Mouse (Mus musculus) hindbrain, embryonic 14.5 days (tissue): Measurements from ENCODE around the gene Mpp2. TPM values are rescaled to one million over a fixed set of nuclear protein-coding genes. Genes with fewer than 3 reads are reported as not detected.

Experiments used
- ATAC-seq: fragments of 200-750 bp; cut with Nextera tagmentation; 2 replicates; pipeline ENCODE4 v1.8.0; 2017; ENCODE audit warnings: moderate number of reproducible peaks, mild to moderate bottlenecking, moderate TSS enrichment, moderate library complexity; ENCODE audit not compliant: low FRiP score
- DNase-seq: peaks from one replicate; pipeline ENCODE4 v3.0.0-alpha.2; 2015; ENCODE audit warnings: low spot score
- H3K27ac ChIP-seq: fragments of 300-500 bp; sonication (generic); 2 replicates; pipeline ENCODE4 v1.5.1; 2014; ENCODE audit warnings: mild to moderate bottlenecking, moderate library complexity
- H3K27me3 ChIP-seq: fragments of 300-500 bp; sonication (generic); 2 replicates; pipeline ENCODE4 v1.6.1; 2014; ENCODE audit warnings: mild to moderate bottlenecking, low read length, mixed read lengths; ENCODE audit not compliant: control insufficient read depth, insufficient read depth
- H3K36me3 ChIP-seq: fragments of 300-500 bp; sonication (generic); replicated peaks from 2 replicates; pipeline ENCODE4 v1.6.1; 2014; ENCODE audit not compliant: control insufficient read depth, insufficient read depth
- H3K4me1 ChIP-seq: fragments of 300-500 bp; sonication (generic); replicated peaks from 2 replicates; pipeline ENCODE4 v1.6.1; 2014; ENCODE audit warnings: antibody characterized with exemption, low read length, mixed read lengths; ENCODE audit not compliant: control insufficient read depth, insufficient read depth
- H3K4me2 ChIP-seq: fragments of 300-500 bp; sonication (generic); replicated peaks from 2 replicates; pipeline ENCODE4 v1.6.1; 2014; ENCODE audit warnings: mild to moderate bottlenecking, moderate library complexity
- H3K4me3 ChIP-seq: fragments of 300-500 bp; sonication (generic); replicated peaks from 2 replicates; pipeline ENCODE4 v1.5.1; 2014; ENCODE audit warnings: mild to moderate bottlenecking, low read length
- H3K9ac ChIP-seq: fragments of 300-500 bp; sonication (generic); 2 replicates; pipeline ENCODE4 v1.6.1; 2014
- H3K9me3 ChIP-seq: fragments of 300-500 bp; sonication (generic); 2 replicates; pipeline ENCODE4 v1.6.1; 2016; ENCODE audit warnings: low read length; ENCODE audit not compliant: control insufficient read depth
- WGBS: fragments of 180-500 bp; shearing (Covaris S2); extraction: QIAGEN DNeasy Blood & Tissue Kit; methylation state at CpG from one replicate; pipeline ENCODE4 v1.1.7; 2014; 5-methylcytosine and 5-hydroxymethylcytosine counted together
- polyA plus RNA-seq: library from polyadenylated mRNA; unstranded; fragments of >200 nt; fragmentation: Nextera tagmentation; extraction: Ambion mirVana; gene quantifications from 2 replicates; pipeline ENCODE4 v1.2.1, GENCODE M21; 2014

The Mpp2 gene
- polyA plus RNA-seq, 1 experiment from 2014 or later, result 24.6 TPM

GRCm38 (mm10) chr11:102035456-102035960 is 52.8 kb downstream of the Mpp2 start:
- Histone ChIP-seq H3K4me1 (no peaks in the 10 kb centered on the region), H3K36me3 (no peaks in the 10 kb centered on the region), H3K9ac (no peak overlapping the region), H3K27ac (no peak overlapping the region), H3K4me2 (no peak overlapping the region), H3K27me3 (no peaks in the 10 kb centered on the region), H3K4me3 (no peak overlapping the region), H3K9me3 (no peaks in the 10 kb centered on the region)
- no peak for ATAC-seq
- WGBS, result 68% methylated on average over 5 of the region's 5 CpGs
- no peak for DNase-seq

- DNase-seq (no peak), ATAC-seq (no peak)
- Histone ChIP-seq H3K4me1 (no peaks in the 10 kb centered on the region), H3K9ac (no peak overlapping the region), H3K36me3 (no peaks in the 10 kb centered on the region), H3K4me2 (no peak overlapping the region), H3K27me3 (no peaks in the 10 kb centered on the region), H3K9me3 (no peaks in the 10 kb centered on the region), H3K4me3 (no peak overlapping the region), H3K27ac (no peak overlapping the region)
- 56% methylated on average over 8 of the region's 8 CpGs for WGBS
These were observed 53.4 kb downstream of the Mpp2 start for GRCm38 (mm10) chr11:102034887-102035286.

- Histone ChIP-seq H3K36me3 (no peaks in the 10 kb centered on the region), H3K4me2 (no peak overlapping the region), H3K4me3 (no peak overlapping the region), H3K27ac (no peak overlapping the region), H3K9me3 (no peaks in the 10 kb centered on the region), H3K4me1 (peaks cover 3% of the 10 kb centered on the region), H3K27me3 (no peaks in the 10 kb centered on the region), H3K9ac (no peak overlapping the region)
- ATAC-seq (no peak), DNase-seq (no peak)
- 93% methylated on average over 12 of the region's 12 CpGs for WGBS
These were observed 55.2 kb downstream of the Mpp2 start for GRCm38 (mm10) chr11:102033055-102033591.

- no peaks in the 10 kb centered on the region for H3K27me3 ChIP-seq
- H3K4me1 ChIP-seq, result peaks cover 15% of the 10 kb centered on the region
- H3K4me3 ChIP-seq, result no peak overlapping the region
- H3K9me3 ChIP-seq, result no peaks in the 10 kb centered on the region
- no peak overlapping the region for H3K9ac ChIP-seq
- H3K27ac ChIP-seq, result no peak overlapping the region
- no peaks in the 10 kb centered on the region for H3K36me3 ChIP-seq
- DNase-seq, result no peak
- no peak for ATAC-seq
- WGBS, result 72% methylated on average over 7 of the region's 7 CpGs
- H3K4me2 ChIP-seq, result no peak overlapping the region
These were observed 57.2 kb downstream of the Mpp2 start for GRCm38 (mm10) chr11:102031149-102031548.

- H3K4me1 ChIP-seq, result peaks cover 27% of the 10 kb centered on the region
- no peak for ATAC-seq
- no peak for DNase-seq
- no peak overlapping the region for H3K4me2 ChIP-seq
- no peak overlapping the region for H3K9ac ChIP-seq
- no peak overlapping the region for H3K4me3 ChIP-seq
- H3K9me3 ChIP-seq, result no peaks in the 10 kb centered on the region
- H3K27me3 ChIP-seq, result no peaks in the 10 kb centered on the region
- no peaks in the 10 kb centered on the region for H3K36me3 ChIP-seq
- 24% methylated on average over 7 of the region's 7 CpGs for WGBS
- H3K27ac ChIP-seq, result no peak overlapping the region
These were observed 58.3 kb downstream of the Mpp2 start for GRCm38 (mm10) chr11:102029966-102030365.

GRCm38 (mm10) chr11:102029304-102029703 is 59.0 kb downstream of the Mpp2 start:
- no peak overlapping the region for H3K9ac ChIP-seq
- no peaks in the 10 kb centered on the region for H3K36me3 ChIP-seq
- 85% methylated on average over 4 of the region's 4 CpGs for WGBS
- peaks cover 32% of the 10 kb centered on the region for H3K4me1 ChIP-seq
- ATAC-seq, result no peak
- H3K9me3 ChIP-seq, result no peaks in the 10 kb centered on the region
- no peak overlapping the region for H3K4me3 ChIP-seq
- H3K27ac ChIP-seq, result no peak overlapping the region
- no peak overlapping the region for H3K4me2 ChIP-seq
- H3K27me3 ChIP-seq, result no peaks in the 10 kb centered on the region
- DNase-seq, result no peak

- Histone ChIP-seq H3K4me3 (peak within 1 kb of the TSS; percentile 79), H3K27me3 (no peaks in the 10 kb centered on the region), H3K9ac (peak within 1 kb of the TSS; percentile 85), H3K36me3 (peaks cover 1% of the 10 kb centered on the region), H3K9me3 (no peaks in the 10 kb centered on the region), H3K4me2 (peak within 1 kb of the TSS; percentile 75), H3K4me1 (peaks cover 32% of the 10 kb centered on the region), H3K27ac (peak within 1 kb of the TSS; percentile 85)
- ATAC-seq (no peak), DNase-seq (no peak)
- WGBS, result 64% methylated on average over 6 of the region's 6 CpGs
These were observed 60.1 kb downstream of the Mpp2 start, which contains the start of gene Mpp3 for GRCm38 (mm10) chr11:102028087-102028816. Gene Mpp3 (minus strand): TSS chr11:102028461.

GRCm38 (mm10) chr11:102027361-102028017 is 60.8 kb downstream of the Mpp2 start:
- ATAC-seq (0 out of 2 replicates have a peak, but pooled peaks have one; percentile 7), DNase-seq (peak; percentile 42)
- Histone ChIP-seq H3K9me3 (no peaks in the 10 kb centered on the region), H3K4me1 (peaks cover 32% of the 10 kb centered on the region), H3K4me3 (peak overlapping the region; percentile 79), H3K4me2 (peak overlapping the region; percentile 75), H3K36me3 (peaks cover 6% of the 10 kb centered on the region), H3K9ac (peak overlapping the region; percentile 85), H3K27ac (peak overlapping the region; percentile 85), H3K27me3 (no peaks in the 10 kb centered on the region)
- 5% methylated on average over 12 of the region's 12 CpGs for WGBS

- Histone ChIP-seq H3K4me2 (peak overlapping the region; percentile 75), H3K27me3 (no peaks in the 10 kb centered on the region), H3K4me3 (peak overlapping the region; percentile 79), H3K4me1 (peaks cover 32% of the 10 kb centered on the region), H3K36me3 (peaks cover 9% of the 10 kb centered on the region), H3K9me3 (no peaks in the 10 kb centered on the region), H3K9ac (peak overlapping the region; percentile 85), H3K27ac (peak overlapping the region; percentile 85)
- peak; percentile 92 for ATAC-seq
- WGBS, result 2% methylated on average over 45 of the region's 73 CpGs
- peak; percentile 82 for DNase-seq
These were observed 61.5 kb downstream of the Mpp2 start for GRCm38 (mm10) chr11:102026694-102027360.
